Mouse (Mus musculus) lung, postnatal 0 days (tissue): ENCODE results near the gene Msantd1. TPM values are rescaled to one million over a fixed set of nuclear protein-coding genes. Genes with fewer than 3 reads are reported as not detected.

Experiments
- ATAC-seq: fragments of 200-750 bp; cut with Nextera tagmentation; 2 replicates; pipeline ENCODE4 v1.8.0; 2017; ENCODE audit warnings: moderate library complexity
- DNase-seq: peaks from one replicate; pipeline ENCODE4 v3.0.0-alpha.2; 2016; ENCODE audit warnings: low spot score
- H3K27ac ChIP-seq: fragments of 300-500 bp; sonication (generic); 2 replicates; pipeline ENCODE4 v1.5.1; 2014; ENCODE audit warnings: antibody characterized with exemption, mild to moderate bottlenecking, low read length, mixed read lengths
- H3K27me3 ChIP-seq: fragments of 300-500 bp; sonication (generic); replicated peaks from 2 replicates; pipeline ENCODE4 v1.6.1; 2014; ENCODE audit warnings: low read length, mixed read lengths; ENCODE audit not compliant: insufficient read depth
- H3K36me3 ChIP-seq: fragments of 300-500 bp; sonication (generic); 2 replicates; pipeline ENCODE4 v1.6.1; 2014; ENCODE audit warnings: low read length, mixed read lengths; ENCODE audit not compliant: insufficient read depth
- H3K4me1 ChIP-seq: fragments of 300-500 bp; sonication (generic); 2 replicates; pipeline ENCODE4 v1.6.1; 2014; ENCODE audit warnings: antibody characterized with exemption, low read depth, low read length, mixed read lengths; ENCODE audit not compliant: insufficient read depth
- H3K4me2 ChIP-seq: fragments of 300-500 bp; sonication (generic); replicated peaks from 2 replicates; pipeline ENCODE4 v1.6.1; 2014; ENCODE audit warnings: low read depth, mild to moderate bottlenecking, low read length, moderate library complexity, mixed read lengths
- H3K4me3 ChIP-seq: fragments of 300-500 bp; sonication (generic); 2 replicates; pipeline ENCODE4 v1.5.1; 2014; ENCODE audit warnings: low read depth, low read length
- H3K9ac ChIP-seq: fragments of 300-500 bp; sonication (generic); replicated peaks from 2 replicates; pipeline ENCODE4 v1.6.1; 2014; ENCODE audit warnings: low read depth, mild to moderate bottlenecking
- H3K9me3 ChIP-seq: fragments of 300-500 bp; sonication (generic); 2 replicates; pipeline ENCODE4 v1.6.1; 2016; ENCODE audit warnings: low read length, mixed read lengths
- CTCF ChIP-seq: IDR thresholded peaks from 2 replicates; pipeline ENCODE4 v1.5.1; 2016; ENCODE audit warnings: antibody characterized with exemption, mild to moderate bottlenecking
- EP300 ChIP-seq: IDR thresholded peaks from 2 replicates; pipeline ENCODE4 v1.6.1; 2016; ENCODE audit warnings: antibody characterized with exemption, mild to moderate bottlenecking, control low read depth
- WGBS: fragments of 180-500 bp; shearing (Covaris S2); extraction: QIAGEN DNeasy Blood & Tissue Kit; methylation state at CpG from one replicate; pipeline ENCODE4 v1.1.7; 2014; 5-methylcytosine and 5-hydroxymethylcytosine counted together
- polyA plus RNA-seq: library from polyadenylated mRNA; unstranded; fragments of >200 nt; fragmentation: Nextera tagmentation; extraction: Ambion mirVana; gene quantifications from 2 replicates; pipeline ENCODE4 v1.2.1, GENCODE M21; 2015

Msantd1 gene
- polyA plus RNA-seq, 1 experiment from 2014 or later: 0.50 TPM

GRCm38 (mm10) chr5:34896697-34897453, 10.9 kb upstream of the Msantd1 start:
- Histone ChIP-seq H3K36me3 (peaks cover 34% of the 10 kb centered on the region), H3K4me3 (no peak overlapping the region), H3K27me3 (no peaks in the 10 kb centered on the region), H3K27ac (no peak overlapping the region), H3K9ac (no peak overlapping the region), H3K9me3 (no peaks in the 10 kb centered on the region), H3K4me2 (no peak overlapping the region), H3K4me1 (no peaks in the 10 kb centered on the region)
- WGBS: 83% methylated on average over 3 of the region's 3 CpGs
- DNase-seq (no peak), ATAC-seq (no peak)
- TF ChIP-seq CTCF: no peak
- TF ChIP-seq EP300: no peak

GRCm38 (mm10) chr5:34899787-34900469, 7.9 kb upstream of the Msantd1 start:
- DNase-seq (no peak), ATAC-seq (no peak)
- no peak overlapping the region for H3K4me3 ChIP-seq
- H3K27me3 ChIP-seq: no peaks in the 10 kb centered on the region
- peaks cover 32% of the 10 kb centered on the region for H3K36me3 ChIP-seq
- no peak overlapping the region for H3K4me2 ChIP-seq
- no peak overlapping the region for H3K9ac ChIP-seq
- H3K27ac ChIP-seq: no peak overlapping the region
- TF ChIP-seq CTCF (no peak), EP300 (no peak)
- 95% methylated on average over 6 of the region's 6 CpGs for WGBS
- no peaks in the 10 kb centered on the region for H3K4me1 ChIP-seq
- H3K9me3 ChIP-seq: no peaks in the 10 kb centered on the region

GRCm38 (mm10) chr5:34902371-34902770, 5.4 kb upstream of the Msantd1 start:
- no peaks in the 10 kb centered on the region for H3K4me1 ChIP-seq

GRCm38 (mm10) chr5:34902811-34903385, 4.9 kb upstream of the Msantd1 start:
- ATAC-seq (peak; percentile 95), DNase-seq (peak; percentile 92)
- Histone ChIP-seq H3K9me3 (no peaks in the 10 kb centered on the region), H3K4me3 (no peak overlapping the region), H3K4me2 (no peak overlapping the region), H3K9ac (no peak overlapping the region), H3K27ac (peak overlapping the region; percentile 52; the same call in 1 of the 2 replicates), H3K27me3 (no peaks in the 10 kb centered on the region), H3K4me1 (no peaks in the 10 kb centered on the region), H3K36me3 (peaks cover 48% of the 10 kb centered on the region)
- 59% methylated on average over 5 of the region's 5 CpGs for WGBS
- TF ChIP-seq CTCF: peak; percentile 69
- peak; percentile 92 for TF ChIP-seq EP300

More at GRCm38 (mm10) chr5:34902371-34902770, 5.4 kb upstream of the Msantd1 start:
- peak; percentile 44 for DNase-seq
- Histone ChIP-seq H3K4me3 (no peak overlapping the region), H3K27ac (peak overlapping the region; percentile 52; the same call in 1 of the 2 replicates), H3K9ac (no peak overlapping the region), H3K27me3 (no peaks in the 10 kb centered on the region), H3K9me3 (no peaks in the 10 kb centered on the region), H3K4me2 (no peak overlapping the region), H3K36me3 (peaks cover 50% of the 10 kb centered on the region)
- no peak for TF ChIP-seq CTCF
- no peak for TF ChIP-seq EP300
- ATAC-seq: peak; percentile 52

DNA sequence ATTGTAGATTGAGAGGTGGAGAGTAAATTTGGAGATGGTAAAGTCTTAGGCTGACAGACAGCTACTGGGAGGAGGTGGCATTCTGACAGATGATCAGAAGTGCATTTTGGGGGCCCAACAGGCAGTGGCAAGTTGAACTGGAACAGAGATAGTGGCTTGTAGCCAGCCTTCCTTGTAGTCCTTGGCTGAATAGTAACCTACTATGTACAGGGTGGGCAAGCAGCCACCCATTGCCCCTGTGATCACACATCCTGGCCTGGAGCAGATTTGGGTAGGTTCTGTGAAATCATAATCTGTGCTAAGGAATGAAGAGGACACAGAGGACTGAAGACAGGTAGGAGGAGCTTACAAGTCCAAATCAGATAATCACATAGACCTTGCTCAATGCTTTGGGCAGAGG, 3.4 kb upstream of the Msantd1 start:
- Histone ChIP-seq H3K4me1 (peaks cover 3% of the 10 kb centered on the region; the same call in 1 of the 2 replicates), H3K4me2 (no peak overlapping the region), H3K27me3 (no peaks in the 10 kb centered on the region), H3K4me3 (no peak overlapping the region), H3K27ac (no peak overlapping the region), H3K9ac (no peak overlapping the region), H3K9me3 (no peaks in the 10 kb centered on the region), H3K36me3 (peaks cover 49% of the 10 kb centered on the region)
- ATAC-seq: no peak
- TF ChIP-seq EP300 (no peak), CTCF (no peak)
- DNase-seq: no peak

DNA sequence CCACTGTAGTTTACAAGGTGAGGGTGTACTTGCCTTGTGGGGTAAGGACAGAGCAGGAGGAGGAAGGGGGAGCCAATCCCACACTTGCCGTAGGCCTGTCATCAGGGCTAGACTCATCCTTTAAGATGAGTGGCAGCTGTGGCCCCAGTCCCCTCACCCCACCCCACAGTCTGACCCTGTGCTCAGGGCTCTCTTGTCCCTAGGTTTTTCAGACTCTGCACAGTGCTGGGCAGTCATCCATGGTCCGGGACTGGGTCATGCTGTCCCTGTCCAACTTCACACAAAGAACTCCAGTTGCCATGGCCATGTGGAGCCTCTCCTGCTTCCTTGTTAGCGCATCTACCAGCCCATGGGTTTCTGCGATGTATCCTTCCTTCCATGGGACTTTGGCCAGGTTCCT, 582 bp upstream of the Msantd1 start:
- Histone ChIP-seq H3K9me3 (no peaks in the 10 kb centered on the region), H3K36me3 (peaks cover 32% of the 10 kb centered on the region), H3K4me2 (no peak overlapping the region), H3K4me1 (peaks cover 8% of the 10 kb centered on the region; the same call in 1 of the 2 replicates), H3K9ac (no peak overlapping the region), H3K4me3 (no peak overlapping the region), H3K27ac (no peak overlapping the region), H3K27me3 (no peaks in the 10 kb centered on the region)
- ATAC-seq (no peak), DNase-seq (no peak)
- WGBS: 93% methylated on average over 4 of the region's 4 CpGs
- TF ChIP-seq CTCF (no peak), EP300 (no peak)
